24 mouse cellular contexts compared by ENCODE assay signal in genomic region chr5:5679459-5679858, GRCm38 (mm10).
"Had no signal": no experiment of that assay in that cellular context is flagged by ENCODE, and none has a peak within 500 bp of the region (broad histone marks: within the 10 kb centered on the region; RNA-seq: fewer than 3 reads in every experiment).

No protein-coding gene starts in this region.

- H3K36me3 ChIP-seq: heart, embryonic 15.5 days had no signal

- H3K9ac ChIP-seq: forebrain, postnatal 0 days; heart, embryonic 13.5 days; heart, embryonic 15.5 days; hindbrain, embryonic 13.5 days; hindbrain, embryonic 15.5 days; limb, embryonic 13.5 days; limb, embryonic 15.5 days had no signal

- ATAC-seq: forebrain, postnatal 0 days; hindbrain, postnatal 0 days; intestine, embryonic 16.5 days had no signal

- H3K9me3 ChIP-seq: heart, embryonic 13.5 days; heart, embryonic 15.5 days; hindbrain, embryonic 13.5 days; hindbrain, embryonic 15.5 days; limb, embryonic 13.5 days; limb, embryonic 15.5 days had no signal

- H3K27ac ChIP-seq: heart, adult 2 months; heart, embryonic 13.5 days; heart, embryonic 15.5 days; hindbrain, embryonic 13.5 days; hindbrain, embryonic 15.5 days; hindbrain, postnatal 0 days; kidney, postnatal 0 days; limb, embryonic 13.5 days; limb, embryonic 15.5 days had no signal

- H3K27me3 ChIP-seq: heart, embryonic 13.5 days; heart, embryonic 15.5 days; hindbrain, embryonic 13.5 days; hindbrain, embryonic 15.5 days; limb, embryonic 13.5 days; limb, embryonic 15.5 days had no signal

- H3K4me2 ChIP-seq: heart, embryonic 11.5 days; heart, embryonic 13.5 days; heart, embryonic 15.5 days; hindbrain, embryonic 13.5 days; hindbrain, embryonic 15.5 days; limb, embryonic 13.5 days; limb, embryonic 15.5 days had no signal

- H3K4me1 ChIP-seq: heart, embryonic 13.5 days; heart, embryonic 15.5 days; hindbrain, embryonic 13.5 days; hindbrain, embryonic 15.5 days; limb, embryonic 13.5 days; limb, embryonic 15.5 days had no signal

- H3K4me3 ChIP-seq: heart, adult 2 months; heart, embryonic 13.5 days; heart, embryonic 15.5 days; hindbrain, embryonic 13.5 days; hindbrain, embryonic 15.5 days; limb, embryonic 13.5 days; limb, embryonic 15.5 days had no signal

- DNase-seq: forebrain, postnatal 0 days; gastrocnemius, postnatal 14 days; gastrocnemius, postnatal 36 days; heart, adult 11 months; heart, adult 2 months; heart, postnatal 14 days; heart, postnatal 36 days; kidney, adult 11 months; kidney, adult 8-10 months; kidney, postnatal 14 days; kidney, postnatal 36 days; layer of hippocampus, adult 9-11 months; layer of hippocampus, postnatal 36 days; left cerebral cortex, postnatal 4 days had no signal
